Mouse (Mus musculus) pancreas, adult 10 weeks (tissue): ENCODE data around the gene Ceacam5. TPM values are rescaled to one million over a fixed set of nuclear protein-coding genes. Genes with fewer than 3 reads are reported as not detected.

Experiments used
- polyA plus RNA-seq: library from polyadenylated mRNA; stranded (reverse); fragments of 350-450 nt; fragmentation: Illumina TruSeq; extraction: RNeasy Lipid Tissue Mini Kit (QIAGEN cat#74804); gene quantifications from one replicate; pipeline ENCODE4 v1.2.3, GENCODE M21; 2015; ENCODE audit warnings: low read depth, low replicate concordance; ENCODE audit not compliant: insufficient read depth

Gene Ceacam5
- not detected for polyA plus RNA-seq

DNA sequence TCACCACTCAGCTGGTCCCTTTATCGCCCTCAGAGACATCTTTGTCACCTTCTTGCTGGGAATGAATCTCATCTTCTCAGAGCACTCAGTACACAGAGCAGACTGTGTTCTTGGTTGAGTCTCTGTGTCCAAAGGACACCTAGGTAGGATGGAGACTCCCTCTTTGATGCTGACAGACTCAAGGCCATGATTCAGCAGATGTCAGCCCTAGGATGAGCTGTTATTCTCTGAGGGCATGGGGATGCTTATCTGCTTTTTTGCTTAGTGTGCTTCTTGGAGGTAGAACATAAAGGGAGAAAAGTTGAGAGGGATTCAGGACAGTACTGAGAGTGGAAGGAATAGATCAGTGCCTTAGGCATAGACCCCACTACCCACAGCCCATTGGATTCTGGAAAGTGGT lies at the start of gene Ceacam5:
Ceacam5 (plus strand) TSS at position 301 of the 400 bp plus-strand sequence.

Other genes with a start within 250 kb of the Ceacam5 start
- not detected for gene Ceacam14, start 99.4 kb downstream of the Ceacam5 start, polyA plus RNA-seq
- not detected for gene Gm5155, start 158.5 kb downstream of the Ceacam5 start, polyA plus RNA-seq